Mouse (Mus musculus) erythroblast, adult 5-6 weeks (primary cell): ENCODE data around the gene Amn1. TPM values are rescaled to one million over a fixed set of nuclear protein-coding genes. Genes with fewer than 3 reads are reported as not detected.
A peak's percentile ranks its signal among the peaks of the same experiment; 100 is the strongest.
"Not testable (repeated sequence)": the region's sequence is repeated elsewhere in the genome, so short reads cannot be mapped to it uniquely, and the experiment has no call there.

Source experiments
- ATAC-seq: replicated peaks from 2 replicates; pipeline ENCODE4 v1.8.0; 2016; ENCODE audit warnings: moderate number of reproducible peaks, mild to moderate bottlenecking, moderate TSS enrichment, inconsistent platforms; ENCODE audit not compliant: poor library complexity, low FRiP score, severe bottlenecking
- total RNA-seq, 2 experiments: library from RNA; stranded (forward) in 1 of 2; stranded (reverse) in 1 of 2; fragments of 150-400 nt in 1 of 2; fragments of 200-764, 138-1000 nt in 1 of 2; gene quantifications; 2 replicates each; pipeline versions ENCODE4 v1.2.3 to v1.2.4; 2015 to 2017; ENCODE audit warnings: low replicate concordance in 2 of 2

The Amn1 gene
- total RNA-seq, 2 experiments from 2014 or later: 11.9 to 19.4 TPM

DNA sequence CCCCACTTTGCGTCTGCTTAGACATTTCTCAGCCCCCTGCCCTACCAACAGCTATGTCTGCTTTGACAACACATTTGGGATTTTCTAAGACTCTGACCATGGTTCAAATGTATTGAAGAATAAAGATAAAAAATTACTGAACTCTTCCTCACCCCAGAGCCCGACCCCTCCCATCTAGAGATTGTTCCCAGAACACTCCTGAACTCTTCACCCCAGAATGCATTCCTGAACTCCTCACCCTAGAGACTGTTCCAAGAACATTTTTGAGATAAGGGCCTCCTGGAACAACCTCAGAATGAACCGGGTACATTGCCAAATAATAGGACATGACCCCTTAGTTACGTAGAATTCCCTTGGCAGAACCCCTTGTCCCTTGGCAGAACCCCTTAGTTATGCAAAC, 21.5 kb downstream of the Amn1 start:
- ATAC-seq: not testable (repeated sequence)

DNA sequence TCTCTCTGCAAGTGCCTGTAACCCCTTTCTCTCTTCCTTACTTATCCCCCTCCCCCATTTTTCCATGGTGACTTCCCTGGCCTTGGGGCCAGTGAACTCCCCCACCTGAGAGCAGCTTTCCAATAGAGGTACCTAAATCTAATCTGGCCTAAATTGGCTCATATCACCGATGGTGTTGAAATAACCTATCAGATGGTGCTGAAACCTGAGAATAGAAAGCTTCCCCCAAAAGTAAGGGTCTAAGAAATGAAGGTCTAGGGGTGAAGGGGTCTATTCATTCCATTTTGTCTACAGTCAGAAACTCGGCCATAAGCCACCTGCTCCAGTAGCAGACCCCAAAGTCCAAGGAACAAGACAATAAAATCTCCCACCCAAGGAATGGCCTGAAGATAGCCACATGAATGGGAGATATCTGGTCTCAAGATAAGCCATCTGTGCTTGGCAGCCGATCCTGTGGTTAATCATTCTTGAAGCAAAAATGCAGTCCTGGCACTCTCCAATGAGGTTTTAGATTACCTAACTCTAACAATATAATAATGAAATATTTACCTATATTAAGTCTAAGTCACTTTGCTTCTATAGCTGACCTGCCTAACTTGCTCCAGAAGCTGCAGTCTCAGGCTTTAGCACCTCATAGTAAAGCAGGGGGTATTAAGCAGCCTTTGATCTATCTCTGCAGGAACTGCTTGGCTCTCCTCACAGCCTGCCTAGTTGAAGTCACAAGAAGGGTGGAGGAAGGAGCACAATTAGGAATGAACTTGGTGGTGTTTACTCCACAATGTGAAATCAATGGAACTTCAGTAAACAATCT, 33.3 kb downstream of the Amn1 start:
- no peak for ATAC-seq

DNA sequence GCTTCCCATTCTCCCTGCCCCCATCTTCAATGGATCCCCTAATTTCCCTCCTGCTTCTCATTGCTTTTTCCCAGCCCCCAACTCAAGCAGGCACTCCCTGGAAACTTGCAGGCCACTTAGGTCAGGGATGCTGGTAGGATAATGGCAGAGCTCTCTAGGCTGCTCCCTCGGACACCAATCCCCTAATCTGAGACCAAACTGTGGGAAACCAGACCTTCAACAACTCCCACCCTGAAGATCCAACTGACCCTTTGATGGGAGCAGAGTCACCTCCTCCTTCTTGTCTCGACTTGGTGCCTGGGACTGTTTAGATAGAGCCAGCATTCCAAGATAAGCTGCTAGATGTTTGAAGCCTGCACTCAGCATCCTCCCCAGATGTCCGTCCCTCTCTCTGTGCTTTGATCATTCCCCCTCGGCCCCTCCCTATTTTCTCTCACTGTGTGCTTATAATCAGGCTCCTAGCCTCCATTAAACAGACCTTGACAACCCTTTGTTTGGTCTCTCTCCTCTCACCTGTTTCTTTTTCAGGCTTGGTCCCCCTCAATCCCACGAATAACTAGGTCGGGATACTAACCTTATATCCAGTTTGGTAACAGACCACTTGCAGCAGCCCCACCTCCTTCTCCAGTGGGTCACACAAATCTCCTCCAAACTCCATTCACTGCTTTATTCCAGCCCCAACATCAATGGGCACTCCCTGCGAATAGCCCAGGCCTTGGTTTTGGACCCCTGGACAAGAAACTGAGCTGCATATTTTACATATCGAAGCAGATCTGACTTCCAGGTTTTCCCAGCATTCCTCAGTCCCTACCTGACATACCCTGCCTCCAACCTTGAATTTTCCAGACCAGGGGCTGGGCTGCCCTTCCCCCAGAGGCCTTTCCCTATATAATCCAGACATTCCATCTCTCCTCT, 34.1 kb downstream of the Amn1 start:
- no peak for ATAC-seq

DNA sequence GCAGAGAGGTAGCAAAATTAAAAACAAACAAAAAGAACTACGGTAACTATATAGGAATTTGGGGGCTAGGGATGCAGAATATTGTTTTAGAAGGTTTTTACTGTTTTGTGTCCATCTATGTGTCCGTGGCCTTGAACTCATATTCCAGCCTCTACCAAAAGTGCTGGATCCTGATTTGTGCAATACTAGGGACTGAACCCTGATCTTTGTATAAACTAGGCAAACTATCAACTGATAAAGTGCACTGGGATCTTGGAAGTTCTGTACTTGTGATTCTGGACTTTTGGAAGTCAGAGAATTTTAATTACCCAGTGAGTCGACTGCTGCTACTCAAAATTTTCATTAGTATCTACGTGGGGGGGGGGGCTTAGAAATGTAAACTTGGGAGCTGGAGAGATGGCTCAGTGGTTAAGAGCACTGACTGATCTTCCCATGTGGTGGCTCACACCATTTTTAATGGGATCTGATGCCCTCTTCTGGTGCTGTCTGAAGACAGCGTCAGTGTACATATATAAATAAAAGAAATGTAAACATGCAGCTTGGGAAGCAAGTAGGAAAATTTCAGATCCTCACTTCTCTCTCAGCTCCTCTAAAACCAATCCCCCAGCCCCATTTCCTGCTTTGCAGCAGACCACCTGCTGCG, 34.9 kb downstream of the Amn1 start:
- ATAC-seq: no peak

DNA sequence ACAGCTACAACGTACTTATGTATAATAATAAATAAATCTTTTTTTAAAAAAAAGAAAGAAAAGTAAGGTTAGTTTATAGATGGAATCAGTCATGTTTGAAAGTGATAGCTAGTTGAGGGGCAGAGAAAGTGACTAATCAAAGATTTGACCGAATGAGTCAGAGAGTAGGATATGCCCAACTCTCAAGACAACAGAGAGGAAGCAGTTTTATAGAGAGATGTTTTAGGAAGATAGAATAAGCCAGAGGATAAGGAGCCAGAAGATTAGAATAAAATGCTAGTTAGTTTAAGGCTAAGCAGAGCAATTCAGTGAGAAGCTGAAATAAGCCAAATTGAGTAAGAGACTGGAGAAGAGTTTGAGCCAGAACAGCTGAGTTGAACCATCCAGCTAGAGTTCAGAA, 36.4 kb downstream of the Amn1 start:
- ATAC-seq: no peak

DNA sequence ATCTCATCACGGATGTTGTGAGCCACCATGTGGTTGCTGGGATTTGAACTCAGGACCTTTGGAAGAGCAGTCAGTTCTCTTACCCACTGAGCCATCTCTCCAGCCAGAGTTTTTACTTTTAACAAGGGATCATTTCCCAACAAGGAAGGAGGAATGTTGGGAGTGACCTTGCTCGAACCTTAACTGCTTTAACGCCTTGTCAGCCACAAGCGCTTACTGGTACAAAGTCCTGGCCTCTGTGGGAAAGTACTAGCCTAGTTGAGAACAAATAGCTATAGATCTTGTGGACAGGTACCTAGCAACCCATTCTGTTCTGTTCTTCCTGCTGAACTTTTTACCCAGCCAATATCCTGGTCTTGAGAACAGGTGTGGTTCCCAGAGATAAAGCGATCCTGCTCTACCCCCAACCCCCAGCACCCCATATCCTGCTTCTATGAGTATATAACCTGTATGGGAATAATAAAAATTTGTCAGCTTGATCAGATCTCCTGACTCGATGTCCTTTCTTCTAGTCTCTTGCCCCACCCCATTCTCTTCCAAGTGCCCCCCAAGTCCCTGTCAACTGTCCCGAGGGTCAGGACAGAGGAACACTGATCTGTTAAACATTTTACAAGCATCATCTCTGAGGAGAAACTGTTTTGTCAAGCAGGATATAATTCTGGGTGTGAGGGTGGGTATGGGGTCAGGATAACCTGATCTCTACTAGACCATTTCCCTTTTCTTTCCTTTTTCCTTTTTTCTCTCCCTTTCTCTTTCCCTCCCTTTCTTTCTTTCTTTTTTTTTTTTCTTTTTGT, 39.9 kb downstream of the Amn1 start:
- no peak for ATAC-seq

DNA sequence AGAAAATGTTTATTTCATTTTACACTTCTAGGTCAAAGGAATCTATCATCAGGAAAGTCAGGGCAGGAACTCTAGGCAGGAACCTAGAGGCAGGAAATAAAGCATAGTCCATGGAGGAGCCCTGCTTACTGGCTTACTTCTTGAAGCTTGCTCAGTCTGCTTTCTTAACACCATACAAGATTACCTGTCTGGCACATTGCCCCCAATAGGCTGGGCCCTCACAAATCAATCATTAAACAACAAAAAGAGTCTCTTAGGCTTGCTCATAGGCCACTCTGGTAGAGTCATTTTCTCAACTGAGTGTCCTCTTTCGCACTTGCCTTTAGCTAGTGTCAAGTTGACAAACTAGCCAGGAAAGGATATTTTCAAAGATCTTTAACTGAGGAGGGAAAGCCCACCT, 43.4 kb downstream of the Amn1 start:
- ATAC-seq: no peak

DNA sequence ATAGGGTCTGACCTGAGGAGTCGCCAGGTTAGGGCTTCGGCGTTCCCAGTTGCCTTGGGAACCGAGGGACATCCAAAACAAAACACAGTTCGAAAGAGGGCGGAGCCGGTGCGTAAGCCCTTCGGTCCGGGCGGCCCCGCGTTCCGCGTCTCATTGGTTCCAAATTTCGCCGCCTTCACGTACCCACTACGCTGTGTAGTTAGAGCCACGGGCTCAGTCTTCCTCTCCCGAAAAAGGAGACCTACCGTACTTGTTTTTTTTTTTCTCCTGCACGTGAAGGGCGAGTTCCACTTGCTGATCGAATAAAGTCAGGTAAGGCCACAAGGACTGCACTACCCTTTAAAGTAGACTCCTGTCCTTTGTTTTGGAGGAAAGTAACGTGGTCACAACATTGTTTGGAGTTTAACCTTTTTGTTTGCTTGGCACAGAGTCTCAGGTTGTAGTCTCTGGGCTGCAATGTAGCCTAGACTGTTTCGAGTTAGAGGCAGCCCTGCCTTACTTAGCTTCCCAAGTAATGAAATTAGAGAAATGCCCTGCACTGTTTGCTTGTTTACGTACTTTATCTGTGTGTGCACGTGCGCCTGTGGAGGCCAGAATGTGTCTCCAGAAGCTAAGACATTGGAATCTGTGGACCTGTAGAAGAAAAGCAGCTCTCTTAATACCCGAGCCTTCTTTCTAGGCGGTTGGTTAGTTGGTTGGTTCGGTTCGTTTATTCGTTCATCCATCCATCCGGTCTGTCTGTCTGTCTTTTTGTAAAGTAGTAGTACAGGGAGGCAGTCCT, 46.9 kb downstream of the Amn1 start:
- peak; percentile 94 for ATAC-seq

DNA sequence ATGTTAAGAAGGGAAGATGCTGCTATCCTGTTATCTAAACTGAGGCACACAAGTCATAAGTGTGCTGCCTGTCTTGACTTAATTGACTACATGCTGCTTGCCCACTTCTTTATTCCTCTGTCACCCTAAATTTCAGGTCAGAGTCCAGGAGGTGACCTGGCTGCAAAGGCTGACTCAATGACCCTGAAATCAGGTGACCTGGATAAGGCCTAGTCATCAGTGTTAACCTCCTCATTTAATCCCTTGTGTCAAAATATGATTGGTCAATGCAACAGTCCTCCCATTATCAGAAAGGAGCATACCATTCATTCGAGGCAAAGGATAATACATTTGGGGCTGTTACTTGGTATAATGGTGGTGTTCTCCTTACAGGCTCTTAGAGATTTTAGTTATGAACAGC, 49.0 kb downstream of the Amn1 start, which contains the start of gene Etfbkmt:
Gene Etfbkmt (plus strand): TSS at position 379 of the 400 bp plus-strand sequence.
- no peak for ATAC-seq

DNA sequence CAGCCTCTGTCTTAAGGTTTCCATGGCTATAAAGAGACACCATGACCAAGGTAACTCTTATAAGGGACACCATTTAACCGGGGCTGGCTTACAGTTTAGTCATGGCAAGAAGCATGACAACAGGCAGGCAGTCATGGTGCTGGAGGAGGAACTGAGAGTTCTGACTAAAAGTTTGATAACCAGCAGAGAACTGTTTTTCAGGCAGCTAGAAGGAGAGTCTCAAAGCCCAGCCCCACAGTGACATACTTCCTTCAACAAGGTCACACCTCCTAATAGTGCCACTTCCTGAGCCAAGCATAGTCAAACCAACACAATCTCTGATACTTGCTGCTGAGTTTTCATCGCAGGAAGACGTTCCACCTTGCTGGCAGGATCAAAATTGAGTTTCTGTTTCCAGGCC, 49.5 kb downstream of the Amn1 start:
- no peak for ATAC-seq

DNA sequence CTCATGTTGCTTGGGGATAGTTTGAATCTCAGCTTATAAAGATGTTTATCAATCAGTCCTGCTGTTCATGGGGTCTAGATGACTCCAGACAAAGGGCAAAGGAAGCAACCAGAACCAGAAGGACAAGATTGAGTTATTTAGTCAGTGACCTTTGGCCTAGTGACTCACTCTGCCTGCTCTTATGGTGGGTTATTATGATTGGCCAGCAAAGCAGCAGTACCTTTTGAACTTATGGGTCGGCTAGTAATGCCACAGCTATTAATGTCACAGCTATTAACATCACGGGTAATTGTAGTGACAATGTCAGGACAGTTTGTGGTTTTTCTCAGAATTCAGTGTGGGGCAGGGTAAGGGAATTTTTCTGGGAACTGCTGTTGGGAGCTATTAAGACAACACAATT, 50.6 kb downstream of the Amn1 start:
- no peak for ATAC-seq

DNA sequence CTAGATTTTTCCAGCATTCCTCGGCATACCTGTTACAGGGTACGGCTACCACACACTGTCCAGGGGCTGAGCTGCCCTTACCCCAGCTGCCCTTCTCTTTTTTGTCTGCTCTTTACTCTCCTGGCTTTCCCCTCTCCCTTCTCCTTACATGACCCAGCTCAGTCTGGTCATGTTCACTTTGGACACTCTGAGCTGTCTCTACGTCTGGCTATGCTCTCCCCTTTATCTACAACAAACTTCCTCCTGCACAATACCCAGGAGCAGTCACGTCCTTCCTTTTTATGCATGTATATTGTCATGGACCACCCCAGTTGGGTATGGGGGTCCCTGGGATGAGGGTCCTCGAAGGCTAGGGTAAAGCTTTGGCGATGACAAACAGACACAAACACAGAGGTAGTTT, 52.9 kb downstream of the Amn1 start:
- no peak for ATAC-seq

DNA sequence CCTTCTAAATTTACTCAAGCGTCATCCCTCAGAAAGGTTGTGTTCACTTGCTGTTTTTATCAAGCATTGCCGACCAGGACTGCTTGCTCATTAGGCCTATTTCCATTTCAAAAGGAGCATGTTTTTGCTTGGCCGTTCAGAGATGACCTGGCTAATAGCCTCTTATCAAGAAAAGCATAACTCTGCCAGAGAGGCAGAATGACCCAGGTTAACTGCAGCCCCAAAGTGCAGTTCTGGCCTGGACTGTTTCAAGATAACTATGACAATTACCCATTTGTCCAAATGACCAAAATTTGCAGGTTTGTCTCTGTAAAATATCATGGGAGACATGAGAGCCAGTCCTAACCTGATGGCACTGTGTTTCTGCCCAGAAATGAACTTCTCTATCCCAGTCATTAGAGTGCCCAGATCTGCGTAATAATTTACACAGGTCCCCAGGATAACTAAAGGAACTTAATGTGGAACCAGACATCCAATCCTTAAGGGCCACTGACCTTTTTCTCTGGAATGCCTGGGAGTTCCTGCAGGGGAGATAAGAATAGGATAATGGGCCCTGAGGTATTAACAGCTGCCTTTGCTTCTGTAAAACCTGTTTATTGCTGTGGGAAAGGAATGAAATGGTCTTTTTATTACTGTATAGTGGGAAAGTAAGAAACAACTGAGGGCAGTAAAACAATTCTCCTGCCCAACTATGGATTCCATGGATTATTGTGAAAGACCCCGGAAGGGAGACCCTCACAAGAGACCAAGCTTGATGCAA, 53.9 kb downstream of the Amn1 start:
- ATAC-seq: peak; percentile 36; the same call in 1 of the 2 replicates

DNA sequence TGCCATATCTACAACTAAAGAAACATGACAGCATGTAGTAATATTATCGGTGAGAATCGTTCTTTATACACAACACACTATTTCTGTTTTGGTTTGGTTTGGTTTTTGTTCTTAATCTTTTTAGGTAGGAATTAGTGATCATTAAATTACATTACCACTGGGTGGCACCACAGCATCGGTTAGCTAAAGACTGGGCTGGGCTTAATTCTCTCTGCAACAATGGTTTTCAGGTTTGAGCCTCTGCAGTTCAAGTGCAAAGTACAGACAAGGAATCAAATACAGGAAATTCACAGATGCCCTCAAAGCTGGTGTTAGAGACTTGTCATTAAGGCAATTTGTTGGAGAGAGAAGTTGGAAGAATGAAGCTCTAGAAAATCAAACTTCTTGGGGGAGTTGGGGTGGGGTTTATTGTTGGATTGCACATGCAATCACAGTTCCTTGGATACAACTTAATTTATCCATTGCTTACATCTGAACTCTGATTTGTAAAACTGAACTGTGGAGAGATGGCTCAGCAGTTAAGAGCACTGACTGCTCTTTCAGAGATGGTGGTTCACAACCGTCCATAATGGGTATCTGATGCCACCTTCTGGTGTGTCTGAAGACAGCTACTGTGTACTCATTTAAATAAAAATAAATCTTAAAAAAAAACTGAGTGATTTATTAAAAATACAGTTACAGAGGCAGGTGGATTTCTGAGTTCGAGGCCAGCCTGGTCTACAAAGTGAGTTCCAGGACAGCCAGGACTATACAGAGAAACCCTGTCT, 56.0 kb downstream of the Amn1 start:
- peak; percentile 73 for ATAC-seq

DNA sequence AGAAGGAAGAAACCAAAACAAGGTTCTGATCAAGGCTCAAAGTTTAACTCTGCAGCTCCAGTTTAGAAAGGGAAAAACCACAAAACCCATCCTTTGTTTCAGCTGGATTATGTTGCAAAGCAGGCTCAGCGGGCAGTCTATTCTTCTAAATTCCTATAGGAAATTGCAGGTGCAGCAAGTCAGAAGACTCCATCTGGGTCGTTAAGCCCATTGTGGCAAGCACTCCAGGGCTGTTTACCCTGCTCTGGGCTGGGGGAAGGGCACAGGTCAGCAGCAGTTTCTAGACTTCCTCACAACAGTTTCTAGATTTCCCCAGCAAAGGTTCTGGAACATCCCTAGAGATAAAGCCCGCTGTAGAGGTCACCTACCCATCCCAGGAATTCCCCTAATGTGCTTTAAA, 57.4 kb downstream of the Amn1 start:
- ATAC-seq: no peak

DNA sequence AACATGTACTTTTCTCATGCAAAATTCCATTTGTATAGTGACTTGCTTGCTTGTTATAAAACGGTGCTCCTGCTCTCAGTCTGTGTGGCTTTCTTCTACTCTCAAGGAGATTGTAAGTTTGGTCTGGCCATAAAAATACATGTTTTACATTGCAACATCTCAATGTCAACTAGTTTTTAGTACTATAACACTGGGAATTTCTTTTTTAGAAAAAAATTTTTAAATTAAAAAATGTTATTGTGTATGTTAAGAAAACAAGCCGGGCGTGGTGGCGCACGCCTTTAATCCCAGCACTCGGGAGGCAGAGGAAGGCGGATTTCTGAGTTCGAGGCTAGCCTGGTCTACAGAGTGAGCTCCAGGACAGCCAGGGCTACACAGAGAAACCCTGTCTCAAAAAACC, 58.6 kb downstream of the Amn1 start, which contains the start of gene Gm10203:
Gene Gm10203 (plus strand): TSS at position 301 of the 400 bp plus-strand sequence.
- not testable (repeated sequence) for ATAC-seq

DNA sequence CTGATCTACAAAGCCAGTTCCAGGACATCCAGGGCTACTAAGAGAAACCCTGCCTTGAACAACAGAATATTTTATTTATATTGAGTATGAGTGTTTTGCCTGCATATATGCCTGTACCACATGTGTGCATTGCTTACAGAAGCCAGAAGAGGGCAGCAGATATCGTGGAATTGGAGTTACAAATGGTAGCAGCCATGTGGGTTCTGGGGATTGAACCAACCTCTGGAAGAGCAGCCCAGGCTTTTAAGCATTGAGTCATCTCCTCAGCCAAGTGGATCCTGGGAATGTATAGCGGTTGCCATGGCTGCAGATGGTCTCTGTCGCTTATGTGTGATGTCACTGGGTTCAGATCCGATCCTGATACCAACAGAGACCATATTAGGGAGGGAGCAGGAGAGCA, 61.8 kb downstream of the Amn1 start:
- peak; percentile 77 for ATAC-seq
